Mouse (Mus musculus): Measurements from ENCODE around the gene Rtl5.

DNA sequence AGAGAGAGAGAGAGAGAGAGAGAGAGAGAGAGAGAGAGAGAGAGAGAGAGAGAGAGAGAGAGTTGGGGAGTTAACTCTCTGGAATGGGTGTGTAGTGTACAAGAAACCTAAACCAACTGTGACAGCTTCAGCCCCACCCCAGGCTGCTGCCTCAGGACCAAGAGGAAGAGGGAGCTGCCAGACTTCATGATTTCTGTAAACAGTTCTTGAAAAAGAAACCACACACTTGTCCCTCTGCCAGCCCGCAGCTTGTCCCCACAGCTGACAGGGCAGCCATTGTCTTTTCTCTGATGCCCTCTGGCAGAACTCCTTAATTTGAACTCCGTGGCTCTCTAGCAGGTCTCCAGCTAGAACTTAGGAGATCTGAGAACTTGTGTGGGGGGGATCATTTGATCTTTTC is 10.2 kb downstream of the Rtl5 start:
- TF ChIP-seq ZNF384 (IDR thresholded peaks at IDR 0.05; ENCODE audit: low read depth, low read length) (no peak), ZC3H11A (IDR thresholded peaks at IDR 0.05; ENCODE audit: borderline replicate concordance, low read depth, low read length) (no peak), CHD2 (IDR thresholded peaks at IDR 0.05; ENCODE audit: low read depth, low read length) (no peak), MAFK (IDR thresholded peaks at IDR 0.05; ENCODE audit: insufficient read depth, low read depth, low read length) (no peak)

All from ES-E14 (cell line).